Mouse (Mus musculus) midbrain, embryonic 11.5 days (tissue): ENCODE data around the gene Hbp1. TPM values are rescaled to one million over a fixed set of nuclear protein-coding genes. Genes with fewer than 3 reads are reported as not detected.

ENCODE experiments used
- ATAC-seq: fragments of 200-750 bp; cut with Nextera tagmentation; 2 replicates; pipeline ENCODE4 v1.8.0; 2017; ENCODE audit warnings: moderate TSS enrichment, moderate library complexity; ENCODE audit not compliant: low FRiP score
- DNase-seq: peaks from one replicate; pipeline ENCODE4 v3.0.0; 2015; ENCODE audit warnings: low spot score; ENCODE audit errors: missing footprints
- H3K27ac ChIP-seq: fragments of 300-500 bp; sonication (generic); 2 replicates; pipeline ENCODE4 v1.5.1; 2014; ENCODE audit warnings: low read depth, low read length
- H3K27me3 ChIP-seq: fragments of 300-500 bp; sonication (generic); 2 replicates; pipeline ENCODE4 v1.6.1; 2014; ENCODE audit warnings: mild to moderate bottlenecking, low read length, moderate library complexity, mixed read lengths; ENCODE audit not compliant: control insufficient read depth, insufficient read depth
- H3K36me3 ChIP-seq: fragments of 300-500 bp; sonication (generic); 2 replicates; pipeline ENCODE4 v1.6.1; 2014; ENCODE audit warnings: mild to moderate bottlenecking, low read length, moderate library complexity, mixed read lengths; ENCODE audit not compliant: control insufficient read depth, insufficient read depth
- H3K4me1 ChIP-seq: fragments of 300-500 bp; sonication (generic); 2 replicates; pipeline ENCODE4 v1.6.1; 2014; ENCODE audit warnings: low read length; ENCODE audit not compliant: control insufficient read depth, insufficient read depth
- H3K4me2 ChIP-seq: fragments of 300-500 bp; sonication (generic); 2 replicates; pipeline ENCODE4 v1.6.1; 2014; ENCODE audit warnings: mild to moderate bottlenecking, moderate library complexity
- H3K4me3 ChIP-seq: fragments of 300-500 bp; sonication (generic); 2 replicates; pipeline ENCODE4 v1.5.1; 2014; ENCODE audit warnings: low read depth, low read length
- H3K9ac ChIP-seq: fragments of 300-500 bp; sonication (generic); 2 replicates; pipeline ENCODE4 v1.6.1; 2014; ENCODE audit warnings: low read length
- H3K9me3 ChIP-seq: fragments of 300-500 bp; sonication (generic); 2 replicates; pipeline ENCODE4 v1.6.1; 2016; ENCODE audit warnings: low read length; ENCODE audit not compliant: control insufficient read depth
- WGBS: fragments of 180-500 bp; shearing (Covaris S2); extraction: QIAGEN DNeasy Blood & Tissue Kit; methylation state at CpG from one replicate; pipeline ENCODE4 v1.1.7; 2014; 5-methylcytosine and 5-hydroxymethylcytosine counted together
- polyA plus RNA-seq: library from polyadenylated mRNA; unstranded; fragments of >200 nt; fragmentation: Nextera tagmentation; extraction: Ambion mirVana; gene quantifications from 2 replicates; pipeline ENCODE4 v1.2.1, GENCODE M21; 2014

Hbp1 gene
- polyA plus RNA-seq, 1 experiment from 2014 or later = 88.8 TPM

GRCm38 (mm10) chr12:31984206-31984605, 33.9 kb upstream of the Hbp1 start:
- no peaks in the 10 kb centered on the region; the same call in 1 of the 2 replicates for H3K36me3 ChIP-seq
- no peak for ATAC-seq
- 73% methylated on average over 2 of the region's 2 CpGs for WGBS
- no peak overlapping the region for H3K27ac ChIP-seq
- no peaks in the 10 kb centered on the region for H3K9me3 ChIP-seq
- no peaks in the 10 kb centered on the region for H3K27me3 ChIP-seq
- peak; percentile 23 for DNase-seq
- no peak overlapping the region for H3K4me3 ChIP-seq
- H3K4me1 ChIP-seq = no peaks in the 10 kb centered on the region
- H3K4me2 ChIP-seq = no peak overlapping the region
- H3K9ac ChIP-seq = no peak overlapping the region

- Histone ChIP-seq H3K36me3 (no peaks in the 10 kb centered on the region; the same call in 1 of the 2 replicates), H3K9ac (no peak overlapping the region), H3K9me3 (no peaks in the 10 kb centered on the region), H3K27ac (no peak overlapping the region), H3K4me1 (no peaks in the 10 kb centered on the region), H3K4me3 (no peak overlapping the region), H3K27me3 (no peaks in the 10 kb centered on the region), H3K4me2 (no peak overlapping the region)
- ATAC-seq (no peak), DNase-seq (no peak)
- WGBS = 76% methylated on average over 6 of the region's 6 CpGs
Observed at GRCm38 (mm10) chr12:31983769-31984168, 33.4 kb upstream of the Hbp1 start.

GRCm38 (mm10) chr12:31983238-31983637, 32.9 kb upstream of the Hbp1 start:
- no peak overlapping the region for H3K4me3 ChIP-seq
- no peak overlapping the region for H3K4me2 ChIP-seq
- no peaks in the 10 kb centered on the region for H3K9me3 ChIP-seq
- H3K27ac ChIP-seq = no peak overlapping the region
- no peak for ATAC-seq
- H3K4me1 ChIP-seq = no peaks in the 10 kb centered on the region
- no peak for DNase-seq
- no peak overlapping the region for H3K9ac ChIP-seq
- no peaks in the 10 kb centered on the region; the same call in 1 of the 2 replicates for H3K36me3 ChIP-seq
- no peaks in the 10 kb centered on the region for H3K27me3 ChIP-seq
- 67% methylated on average over 7 of the region's 7 CpGs for WGBS

- Histone ChIP-seq H3K27ac (no peak overlapping the region), H3K4me2 (no peak overlapping the region), H3K36me3 (no peaks in the 10 kb centered on the region), H3K9me3 (no peaks in the 10 kb centered on the region), H3K4me1 (no peaks in the 10 kb centered on the region), H3K27me3 (no peaks in the 10 kb centered on the region), H3K4me3 (no peak overlapping the region), H3K9ac (no peak overlapping the region)
- 67% methylated on average over 12 of the region's 12 CpGs for WGBS
- ATAC-seq = no peak
- peak; percentile 71 for DNase-seq
Observed at GRCm38 (mm10) chr12:31977613-31978195, 27.4 kb upstream of the Hbp1 start.

GRCm38 (mm10) chr12:31976544-31976943, 26.2 kb upstream of the Hbp1 start:
- Histone ChIP-seq H3K27me3 (no peaks in the 10 kb centered on the region), H3K4me3 (no peak overlapping the region), H3K9ac (no peak overlapping the region), H3K27ac (no peak overlapping the region), H3K4me2 (no peak overlapping the region), H3K9me3 (no peaks in the 10 kb centered on the region), H3K36me3 (no peaks in the 10 kb centered on the region; the same call in 1 of the 2 replicates), H3K4me1 (no peaks in the 10 kb centered on the region)
- ATAC-seq (no peak), DNase-seq (peak; percentile 84)
- 56% methylated on average over 7 of the region's 7 CpGs for WGBS

GRCm38 (mm10) chr12:31973473-31974172, 23.3 kb upstream of the Hbp1 start:
- Histone ChIP-seq H3K27me3 (no peaks in the 10 kb centered on the region), H3K4me2 (no peak overlapping the region), H3K9me3 (no peaks in the 10 kb centered on the region), H3K4me3 (no peak overlapping the region), H3K9ac (no peak overlapping the region), H3K27ac (no peak overlapping the region), H3K4me1 (no peaks in the 10 kb centered on the region), H3K36me3 (no peaks in the 10 kb centered on the region; the same call in 1 of the 2 replicates)
- DNase-seq = no peak
- 79% methylated on average over 13 of the region's 13 CpGs for whole genome bisulfite sequencing
- ATAC-seq = peak; percentile 54; the same call in 1 of the 2 replicates

GRCm38 (mm10) chr12:31971547-31971946, 21.2 kb upstream of the Hbp1 start:
- H3K4me1 ChIP-seq = no peaks in the 10 kb centered on the region
- no peak overlapping the region for H3K9ac ChIP-seq
- 83% methylated on average over 8 of the region's 8 CpGs for WGBS
- no peaks in the 10 kb centered on the region for H3K9me3 ChIP-seq
- no peak for DNase-seq
- H3K36me3 ChIP-seq = no peaks in the 10 kb centered on the region; the same call in 1 of the 2 replicates
- no peak overlapping the region for H3K4me3 ChIP-seq
- no peak overlapping the region for H3K4me2 ChIP-seq
- H3K27ac ChIP-seq = no peak overlapping the region
- no peak for ATAC-seq
- no peaks in the 10 kb centered on the region for H3K27me3 ChIP-seq

- WGBS = 4% methylated on average over 1 of the region's 1 CpGs
- DNase-seq (no peak), ATAC-seq (no peak)
- no peak overlapping the region for H3K4me2 ChIP-seq
- no peaks in the 10 kb centered on the region for H3K27me3 ChIP-seq
- no peaks in the 10 kb centered on the region for H3K9me3 ChIP-seq
- no peaks in the 10 kb centered on the region; the same call in 1 of the 2 replicates for H3K36me3 ChIP-seq
- no peak overlapping the region for H3K27ac ChIP-seq
- H3K9ac ChIP-seq = no peak overlapping the region
- H3K4me1 ChIP-seq = no peaks in the 10 kb centered on the region
- H3K4me3 ChIP-seq = no peak overlapping the region
Observed at GRCm38 (mm10) chr12:31969111-31969510, 18.8 kb upstream of the Hbp1 start.

GRCm38 (mm10) chr12:31967536-31967935, 17.2 kb upstream of the Hbp1 start:
- Histone ChIP-seq H3K27ac (no peak overlapping the region), H3K4me1 (no peaks in the 10 kb centered on the region), H3K4me2 (no peak overlapping the region), H3K9ac (no peak overlapping the region), H3K9me3 (no peaks in the 10 kb centered on the region), H3K27me3 (no peaks in the 10 kb centered on the region), H3K36me3 (no peaks in the 10 kb centered on the region; the same call in 1 of the 2 replicates), H3K4me3 (no peak overlapping the region)
- DNase-seq (peak; percentile 93), ATAC-seq (peak; percentile 58; the same call in 1 of the 2 replicates)
- WGBS = 14% methylated on average over 2 of the region's 2 CpGs
